Mouse (Mus musculus) myocyte (in vitro differentiated cells): Measurements from ENCODE around the gene Slc22a6. TPM values are rescaled to one million over a fixed set of nuclear protein-coding genes. Genes with fewer than 3 reads are reported as not detected.

ENCODE experiments used
- H3K27me3 ChIP-seq: one replicate; pipeline ENCODE4 v1.6.1; 2011; ENCODE audit not compliant: control insufficient read depth, insufficient read depth, insufficient read length
- H3K36me3 ChIP-seq: one replicate; pipeline ENCODE4 v1.6.1; 2011; ENCODE audit not compliant: control insufficient read depth, insufficient read depth
- H3K4me2 ChIP-seq: one replicate; pipeline ENCODE4 v1.6.1; 2011; ENCODE audit warnings: low read depth, control low read depth
- H3K4me3 ChIP-seq: one replicate; pipeline ENCODE4 v1.5.1; 2011; ENCODE audit warnings: mild to moderate bottlenecking, control low read depth, moderate library complexity
- H3K79me2 ChIP-seq: one replicate; pipeline ENCODE4 v1.6.1; 2011; ENCODE audit not compliant: control insufficient read depth, insufficient read depth
- H3ac ChIP-seq: one replicate; pipeline ENCODE4 v1.6.1; 2011; ENCODE audit not compliant: control insufficient read depth, insufficient read length
- CEBPB ChIP-seq: IDR thresholded peaks from 2 replicates; pipeline ENCODE4 v1.6.1; 2011; ENCODE audit warnings: mild to moderate bottlenecking, moderate library complexity; ENCODE audit not compliant: poor library complexity, insufficient read depth, severe bottlenecking
- E2F4 ChIP-seq: IDR thresholded peaks from one replicate; pipeline ENCODE4 v1.6.1; 2011; ENCODE audit warnings: mild to moderate bottlenecking, control low read depth, moderate library complexity; ENCODE audit not compliant: insufficient read depth
- MAX ChIP-seq: IDR thresholded peaks from one replicate; pipeline ENCODE4 v1.6.1; 2011; ENCODE audit warnings: low read depth, mild to moderate bottlenecking, control low read depth
- MYOD1 ChIP-seq, 3 experiments: IDR thresholded peaks; one replicate each; pipeline ENCODE4 v1.6.1; 2011; ENCODE audit warnings: control low read depth in 2 of 3, low read depth in 2 of 3, mild to moderate bottlenecking in 2 of 3, moderate library complexity in 1 of 3; ENCODE audit not compliant: insufficient read length in 2 of 3, control insufficient read depth in 1 of 3
- MYOG ChIP-seq, 3 experiments: IDR thresholded peaks; one replicate each; pipeline ENCODE4 v1.6.1; 2011; ENCODE audit warnings: control low read depth in 2 of 3, low read depth in 2 of 3, mild to moderate bottlenecking in 2 of 3; ENCODE audit not compliant: insufficient read length in 2 of 3, control insufficient read depth in 1 of 3, insufficient read depth in 1 of 3
- POLR2A ChIP-seq: IDR thresholded peaks from one replicate; pipeline ENCODE4 v1.6.1; 2011; ENCODE audit warnings: low read depth, mild to moderate bottlenecking, control low read depth, moderate library complexity; ENCODE audit not compliant: insufficient read length
- POLR2AphosphoS2 ChIP-seq: IDR thresholded peaks from one replicate; pipeline ENCODE4 v1.6.1; 2011; ENCODE audit warnings: low read depth, control low read depth; ENCODE audit not compliant: insufficient read length
- REST ChIP-seq: IDR thresholded peaks from one replicate; pipeline ENCODE4 v1.6.1; 2011; ENCODE audit warnings: mild to moderate bottlenecking, control low read depth, moderate library complexity; ENCODE audit not compliant: insufficient read depth, insufficient read length
- SRF ChIP-seq: IDR thresholded peaks from one replicate; pipeline ENCODE4 v1.6.1; 2011; ENCODE audit warnings: low read depth; ENCODE audit not compliant: control insufficient read depth, insufficient read length
- TCF12 ChIP-seq: IDR thresholded peaks from one replicate; pipeline ENCODE4 v1.6.1; 2011; ENCODE audit warnings: mild to moderate bottlenecking, control low read depth; ENCODE audit not compliant: poor library complexity, insufficient read depth, severe bottlenecking
- TCF3 ChIP-seq: IDR thresholded peaks from one replicate; pipeline ENCODE4 v1.6.1; 2011; ENCODE audit warnings: low read depth, control low read depth; ENCODE audit not compliant: insufficient read length
- USF1 ChIP-seq: IDR thresholded peaks from one replicate; pipeline ENCODE4 v1.6.1; 2011; ENCODE audit warnings: low read depth, mild to moderate bottlenecking, control low read depth, moderate library complexity
- polyA plus RNA-seq: library from polyadenylated mRNA; unstranded; fragments of >200 nt; fragmentation: generic; extraction: Trizol; gene quantifications from one replicate; pipeline ENCODE4 v1.2.1, GENCODE M21; 2012; ENCODE audit warnings: missing spikeins

The Slc22a6 gene
- not detected for polyA plus RNA-seq

GRCm38 (mm10) chr19:8617904-8618303 lies at the start of gene Slc22a6:
Gene Slc22a6, plus strand, starts transcription at chr19:8618039.
- Histone ChIP-seq H3ac (no peak within 1 kb of the TSS), H3K79me2 (no peaks in the 10 kb centered on the region), H3K36me3 (no peaks in the 10 kb centered on the region), H3K4me2 (no peak within 1 kb of the TSS), H3K4me3 (no peak within 1 kb of the TSS), H3K27me3 (peaks cover 30% of the 10 kb centered on the region)
- TF ChIP-seq E2F4 (no peak), MYOD1 (IDR thresholded peaks at IDR 0.05; ENCODE audit: control insufficient read depth in 1 of 3, insufficient read length in 2 of 3, low read depth in 2 of 3) (no peak), REST (no peak), SRF (no peak), CEBPB (no peak), POLR2A (no peak), TCF12 (no peak), USF1 (no peak), MAX (no peak), POLR2AphosphoS2 (no peak), TCF3 (no peak), MYOG (IDR thresholded peaks at IDR 0.05; ENCODE audit: control insufficient read depth in 1 of 3, insufficient read depth in 1 of 3, insufficient read length in 2 of 3, low read depth in 2 of 3) (no peak)

DNA sequence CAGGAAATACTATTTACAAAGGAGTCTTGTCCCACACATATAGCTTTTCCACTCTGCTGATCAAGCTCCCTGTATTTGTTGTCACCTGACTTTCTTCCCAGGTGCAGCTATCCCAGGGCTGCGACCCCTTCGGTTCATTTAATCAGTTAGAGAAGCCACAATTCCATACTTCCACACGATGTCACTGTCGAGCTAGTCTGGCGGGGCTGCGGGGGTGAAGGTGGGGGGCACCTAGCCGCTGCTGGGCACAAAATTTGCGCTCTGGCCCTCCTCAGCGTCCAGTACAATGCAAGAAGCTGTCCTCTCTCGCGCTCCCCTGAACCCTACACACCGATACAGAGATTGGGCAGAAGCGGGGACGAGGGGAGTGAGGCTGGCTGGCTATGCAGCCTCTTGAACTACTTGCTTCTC lies 48.4 kb upstream of the Slc22a6 start:
- Histone ChIP-seq H3ac (no peak overlapping the region), H3K4me2 (no peak overlapping the region), H3K4me3 (no peak overlapping the region), H3K36me3 (no peaks in the 10 kb centered on the region), H3K27me3 (peaks cover 18% of the 10 kb centered on the region), H3K79me2 (no peaks in the 10 kb centered on the region)
- TF ChIP-seq CEBPB (no peak), E2F4 (no peak), POLR2A (no peak), MYOG (IDR thresholded peaks at IDR 0.05; ENCODE audit: control insufficient read depth in 1 of 3, insufficient read depth in 1 of 3, insufficient read length in 2 of 3, low read depth in 2 of 3) (no peak), POLR2AphosphoS2 (no peak), USF1 (no peak), SRF (no peak), TCF12 (no peak), TCF3 (no peak), MYOD1 (IDR thresholded peaks at IDR 0.05; ENCODE audit: control insufficient read depth in 1 of 3, insufficient read length in 2 of 3, low read depth in 2 of 3) (no peak), REST (no peak), MAX (no peak)

DNA sequence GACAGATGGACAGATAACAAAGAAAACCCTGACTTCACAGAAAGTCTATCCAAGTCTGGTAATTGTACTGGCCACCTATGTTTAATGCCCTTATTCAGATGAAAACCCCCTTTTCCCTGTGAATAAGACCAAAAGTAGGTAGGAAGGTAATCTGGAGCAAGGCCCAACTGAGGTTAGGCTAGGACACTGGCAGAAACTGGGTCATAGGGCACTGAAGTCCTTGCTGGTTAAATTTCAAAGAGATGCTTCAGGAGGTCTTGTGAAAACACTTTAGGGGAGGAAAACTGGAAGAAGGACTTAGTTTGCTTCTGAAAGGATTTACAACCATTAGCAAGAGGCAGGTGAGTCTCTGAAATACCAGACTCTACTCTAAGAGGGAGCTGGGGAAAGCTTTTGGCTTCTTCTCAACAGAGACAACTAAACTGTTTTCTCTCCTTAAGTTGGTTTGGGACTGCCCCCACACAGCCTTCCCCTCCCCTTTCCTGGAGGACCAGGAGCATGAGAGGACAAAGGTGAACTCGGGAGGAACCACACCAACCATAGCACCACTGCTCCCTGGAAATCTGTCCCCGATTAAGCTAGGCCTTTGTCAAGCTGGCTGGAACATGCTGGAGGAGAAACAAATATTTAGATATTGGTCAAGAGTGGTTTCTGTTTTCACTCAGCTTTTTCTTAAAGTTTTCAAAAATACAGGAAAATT lies 47.3 kb upstream of the Slc22a6 start:
- no peaks in the 10 kb centered on the region for H3K79me2 ChIP-seq
- H3K4me3 ChIP-seq = no peak overlapping the region
- peaks cover 22% of the 10 kb centered on the region for H3K27me3 ChIP-seq
- H3K4me2 ChIP-seq = no peak overlapping the region
- H3ac ChIP-seq = no peak overlapping the region
- no peak for TF ChIP-seq MYOG (IDR thresholded peaks at IDR 0.05; ENCODE audit: control insufficient read depth in 1 of 3, insufficient read depth in 1 of 3, insufficient read length in 2 of 3, low read depth in 2 of 3)
- TF ChIP-seq E2F4 = no peak
- TF ChIP-seq MAX = no peak
- TF ChIP-seq TCF12 = no peak
- TF ChIP-seq POLR2A = no peak
- no peak for TF ChIP-seq TCF3
- TF ChIP-seq MYOD1 (IDR thresholded peaks at IDR 0.05; ENCODE audit: control insufficient read depth in 1 of 3, insufficient read length in 2 of 3, low read depth in 2 of 3) = no peak
- TF ChIP-seq POLR2AphosphoS2 = no peak
- TF ChIP-seq USF1 = no peak
- TF ChIP-seq REST = no peak
- no peak for TF ChIP-seq SRF
- TF ChIP-seq CEBPB = no peak
- H3K36me3 ChIP-seq = no peaks in the 10 kb centered on the region

DNA sequence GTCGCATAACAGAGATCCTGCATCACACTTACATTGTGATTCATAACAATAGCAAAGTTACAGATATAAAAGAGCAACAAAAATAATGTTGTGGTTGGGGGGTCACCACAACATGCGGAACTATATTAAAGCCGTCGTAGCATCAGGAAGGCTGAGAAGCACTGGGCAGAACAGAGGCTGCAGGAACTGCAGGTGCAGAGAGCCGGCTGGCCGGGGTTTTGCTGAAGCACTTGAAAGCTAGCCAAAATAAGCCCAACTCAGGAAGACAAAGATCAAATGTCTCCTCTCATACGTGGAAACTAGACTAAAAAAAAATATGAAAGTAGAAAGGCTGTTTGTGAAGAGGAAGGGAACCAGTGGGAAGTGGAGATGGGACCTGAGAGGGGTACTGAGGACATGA lies 46.1 kb upstream of the Slc22a6 start:
- Histone ChIP-seq H3K79me2 (no peaks in the 10 kb centered on the region), H3ac (no peak overlapping the region), H3K27me3 (peaks cover 27% of the 10 kb centered on the region), H3K4me2 (no peak overlapping the region), H3K4me3 (no peak overlapping the region), H3K36me3 (no peaks in the 10 kb centered on the region)
- no peak for TF ChIP-seq TCF3
- TF ChIP-seq SRF = no peak
- no peak for TF ChIP-seq E2F4
- TF ChIP-seq POLR2A = no peak
- no peak for TF ChIP-seq POLR2AphosphoS2
- no peak for TF ChIP-seq MAX
- TF ChIP-seq CEBPB = no peak
- no peak for TF ChIP-seq MYOD1 (IDR thresholded peaks at IDR 0.05; ENCODE audit: control insufficient read depth in 1 of 3, insufficient read length in 2 of 3, low read depth in 2 of 3)
- TF ChIP-seq USF1 = no peak
- TF ChIP-seq TCF12 = no peak
- no peak for TF ChIP-seq MYOG (IDR thresholded peaks at IDR 0.05; ENCODE audit: control insufficient read depth in 1 of 3, insufficient read depth in 1 of 3, insufficient read length in 2 of 3, low read depth in 2 of 3)
